Mouse (Mus musculus) CD8-positive naive resting alpha-beta T cell, adult 2 months (primary cell): ENCODE data around the gene Ly6g6d.

ENCODE experiments used
- DNase-seq, 2 experiments: peaks; one replicate each; pipeline ENCODE4 v3.0.0; 2022; ENCODE audit warnings: low read depth in 2 of 2, low spot score in 2 of 2

The Ly6g6d gene

GRCm38 (mm10) chr17:35070556-35071229, 7.2 kb downstream of the Ly6g6d start:
- no peak for DNase-seq

- no peak for DNase-seq
Measured at GRCm38 (mm10) chr17:35068213-35068914, 9.5 kb downstream of the Ly6g6d start.

- DNase-seq: no peak
Measured at GRCm38 (mm10) chr17:35066084-35066483, 11.8 kb downstream of the Ly6g6d start, which contains the start of gene Mpig6b. Mpig6b (minus strand) TSS chr17:35066184.

GRCm38 (mm10) chr17:35064951-35065947, 12.6 kb downstream of the Ly6g6d start, which contains the start of gene Ly6g6c:
Ly6g6c (plus strand) TSS chr17:35065388.
- DNase-seq: no peak

GRCm38 (mm10) chr17:35064378-35064877, 13.4 kb downstream of the Ly6g6d start:
- no peak for DNase-seq

- no peak for DNase-seq
Measured at GRCm38 (mm10) chr17:35063466-35063865, 14.4 kb downstream of the Ly6g6d start.

GRCm38 (mm10) chr17:35061299-35061698, 16.6 kb downstream of the Ly6g6d start:
- DNase-seq: no peak

- no peak for DNase-seq
Measured at GRCm38 (mm10) chr17:35060737-35061297, 17.0 kb downstream of the Ly6g6d start.

- DNase-seq: no peak
Measured at GRCm38 (mm10) chr17:35060071-35060470, 17.8 kb downstream of the Ly6g6d start.

- peak; percentile 80 to 87 for DNase-seq
Measured at GRCm38 (mm10) chr17:35058911-35059892, 18.7 kb downstream of the Ly6g6d start, which contains the start of gene Ddah2. Ddah2 (plus strand) TSS chr17:35059035.

- DNase-seq: no peak
Measured at GRCm38 (mm10) chr17:35058316-35058715, 19.5 kb downstream of the Ly6g6d start.

- DNase-seq: no peak
Measured at GRCm38 (mm10) chr17:35057090-35057489, 20.8 kb downstream of the Ly6g6d start.

GRCm38 (mm10) chr17:35055691-35056495, 22.0 kb downstream of the Ly6g6d start:
- DNase-seq: no peak

- DNase-seq: no peak
Measured at GRCm38 (mm10) chr17:35052271-35052798, 25.5 kb downstream of the Ly6g6d start.

- DNase-seq: peak; percentile 58 to 69
Measured at GRCm38 (mm10) chr17:35051156-35052086, 26.4 kb downstream of the Ly6g6d start.

- DNase-seq: peak; percentile 34 to 58
Measured at GRCm38 (mm10) chr17:35050126-35050750, 27.6 kb downstream of the Ly6g6d start.

GRCm38 (mm10) chr17:35049561-35050016, 28.3 kb downstream of the Ly6g6d start, which contains the start of gene Clic1:
Clic1 (plus strand) TSS chr17:35049966.
- no peak for DNase-seq
